Mouse (Mus musculus): Measurements from ENCODE around the gene Sec14l2. TPM values are rescaled to one million over a fixed set of nuclear protein-coding genes. Genes with fewer than 3 reads are reported as not detected.

Sec14l2 gene
- polyA plus RNA-seq, 1 experiment: 0.42 TPM

DNA sequence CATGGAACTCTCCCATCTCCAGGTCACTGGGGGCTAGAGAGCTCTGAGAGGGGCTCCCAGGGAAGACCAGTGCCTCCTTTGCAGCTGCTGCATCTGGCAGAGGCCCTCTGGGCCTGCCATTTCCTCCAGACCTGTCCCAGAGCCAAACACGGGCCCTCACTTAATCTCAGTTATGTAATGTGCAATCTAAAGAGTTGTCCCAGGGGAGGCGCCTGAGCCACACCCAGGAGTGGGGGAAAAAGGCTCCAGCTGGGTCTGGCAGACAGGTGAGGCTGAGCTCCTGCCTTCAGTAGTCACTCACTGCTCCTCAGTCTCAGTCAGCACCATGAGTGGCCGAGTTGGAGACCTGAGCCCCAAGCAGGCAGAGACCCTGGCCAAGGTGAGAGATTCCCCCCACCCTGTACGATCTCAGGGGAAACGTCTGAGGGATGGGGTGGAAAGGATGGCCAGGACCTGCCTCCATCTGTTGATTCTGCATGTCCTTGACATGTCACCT lies 58.5 kb downstream of the Sec14l2 start, which contains the start of gene Sec14l3:
Gene Sec14l3 (plus strand): TSS at position 215 of the 496 bp plus-strand sequence.
- H3K27ac ChIP-seq (ENCODE audit: control insufficient read depth, insufficient read depth, low read length): no peak within 1 kb of the TSS
- H3K27me3 ChIP-seq (ENCODE audit: control insufficient read depth, insufficient read depth, low read length): no peaks in the 10 kb centered on the region
- 59% methylated on average over 5 of the region's 5 CpGs for whole genome bisulfite sequencing
- TF ChIP-seq CTCF (IDR thresholded peaks at IDR 0.05; ENCODE audit: borderline replicate concordance, control insufficient read depth, extremely low read depth, insufficient read depth, low read length, poor library complexity): no peak
- no peak for TF ChIP-seq POLR2A (IDR thresholded peaks at IDR 0.05; ENCODE audit: control insufficient read depth, extremely low read depth, insufficient read depth, low read length, poor library complexity)
- H3K36me3 ChIP-seq (ENCODE audit: control insufficient read depth, insufficient read depth, low read length): no peaks in the 10 kb centered on the region
- no peak for DNase-seq
- H3K4me1 ChIP-seq (replicated peaks; ENCODE audit: control insufficient read depth, insufficient read depth, low read length): no peaks in the 10 kb centered on the region
- no peak within 1 kb of the TSS for H3K4me3 ChIP-seq (ENCODE audit: control insufficient read depth, insufficient read depth, low read length)

DNA sequence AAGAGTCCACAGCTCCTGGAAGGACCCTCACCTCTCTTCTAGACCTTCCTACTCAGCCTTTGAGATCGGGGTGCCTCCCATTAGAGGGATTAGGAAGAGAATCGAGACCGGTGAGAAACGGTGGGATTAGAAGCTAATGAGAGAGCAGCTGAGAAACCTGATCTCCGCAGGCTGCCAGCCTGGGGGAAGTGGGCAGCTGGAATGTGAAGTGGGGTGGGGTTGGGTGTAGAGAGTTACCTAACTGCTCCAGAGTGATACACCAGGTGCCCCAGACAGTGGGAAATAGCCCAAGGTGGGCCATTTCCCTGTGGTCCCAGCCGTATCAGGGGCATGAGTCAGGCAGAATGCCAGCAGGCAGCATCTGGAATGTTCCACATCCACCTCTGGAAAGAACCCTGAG lies 60.2 kb downstream of the Sec14l2 start:
- no peak overlapping the region for H3K4me3 ChIP-seq (ENCODE audit: control insufficient read depth, insufficient read depth, low read length)
- WGBS: 68% methylated on average over 6 of the region's 6 CpGs
- no peak overlapping the region for H3K27ac ChIP-seq (ENCODE audit: control insufficient read depth, insufficient read depth, low read length)

DNA sequence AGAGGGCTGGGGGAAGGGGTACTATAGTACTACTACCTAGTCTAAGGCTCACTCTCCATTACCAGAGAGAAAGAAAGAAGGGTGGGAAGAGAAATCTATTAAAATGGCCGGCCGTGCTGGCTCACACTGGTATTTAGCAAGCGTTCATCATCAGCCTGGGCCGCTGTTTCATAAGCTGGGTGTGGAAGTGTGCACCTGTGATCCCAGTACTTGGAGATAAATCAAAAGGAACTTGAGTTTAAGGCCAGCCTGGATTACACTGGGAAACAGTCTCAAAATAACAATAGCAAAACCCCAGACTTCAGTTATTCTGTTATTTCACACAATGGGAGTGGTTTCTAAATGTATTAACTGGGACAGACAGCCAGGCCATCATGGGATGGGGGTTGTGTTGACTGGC lies 60.7 kb downstream of the Sec14l2 start:
- Histone ChIP-seq H3K27me3 (ENCODE audit: control insufficient read depth, insufficient read depth, low read length) (no peaks in the 10 kb centered on the region), H3K4me1 (replicated peaks; ENCODE audit: control insufficient read depth, insufficient read depth, low read length) (no peaks in the 10 kb centered on the region), H3K27ac (ENCODE audit: control insufficient read depth, insufficient read depth, low read length) (no peak overlapping the region), H3K4me3 (ENCODE audit: control insufficient read depth, insufficient read depth, low read length) (no peak overlapping the region), H3K36me3 (ENCODE audit: control insufficient read depth, insufficient read depth, low read length) (no peaks in the 10 kb centered on the region)
- 95% methylated on average over 4 of the region's 4 CpGs for WGBS
- DNase-seq: no peak
- no peak for TF ChIP-seq POLR2A (IDR thresholded peaks at IDR 0.05; ENCODE audit: control insufficient read depth, extremely low read depth, insufficient read depth, low read length, poor library complexity)
- TF ChIP-seq CTCF (IDR thresholded peaks at IDR 0.05; ENCODE audit: borderline replicate concordance, control insufficient read depth, extremely low read depth, insufficient read depth, low read length, poor library complexity): no peak

More for the DNA sequence above, 60.2 kb downstream of the Sec14l2 start:
- TF ChIP-seq POLR2A (IDR thresholded peaks at IDR 0.05; ENCODE audit: control insufficient read depth, extremely low read depth, insufficient read depth, low read length, poor library complexity): no peak
- no peak for TF ChIP-seq CTCF (IDR thresholded peaks at IDR 0.05; ENCODE audit: borderline replicate concordance, control insufficient read depth, extremely low read depth, insufficient read depth, low read length, poor library complexity)
- Histone ChIP-seq H3K27me3 (ENCODE audit: control insufficient read depth, insufficient read depth, low read length) (no peaks in the 10 kb centered on the region), H3K36me3 (ENCODE audit: control insufficient read depth, insufficient read depth, low read length) (no peaks in the 10 kb centered on the region), H3K4me1 (replicated peaks; ENCODE audit: control insufficient read depth, insufficient read depth, low read length) (no peaks in the 10 kb centered on the region)
- no peak for DNase-seq

DNA sequence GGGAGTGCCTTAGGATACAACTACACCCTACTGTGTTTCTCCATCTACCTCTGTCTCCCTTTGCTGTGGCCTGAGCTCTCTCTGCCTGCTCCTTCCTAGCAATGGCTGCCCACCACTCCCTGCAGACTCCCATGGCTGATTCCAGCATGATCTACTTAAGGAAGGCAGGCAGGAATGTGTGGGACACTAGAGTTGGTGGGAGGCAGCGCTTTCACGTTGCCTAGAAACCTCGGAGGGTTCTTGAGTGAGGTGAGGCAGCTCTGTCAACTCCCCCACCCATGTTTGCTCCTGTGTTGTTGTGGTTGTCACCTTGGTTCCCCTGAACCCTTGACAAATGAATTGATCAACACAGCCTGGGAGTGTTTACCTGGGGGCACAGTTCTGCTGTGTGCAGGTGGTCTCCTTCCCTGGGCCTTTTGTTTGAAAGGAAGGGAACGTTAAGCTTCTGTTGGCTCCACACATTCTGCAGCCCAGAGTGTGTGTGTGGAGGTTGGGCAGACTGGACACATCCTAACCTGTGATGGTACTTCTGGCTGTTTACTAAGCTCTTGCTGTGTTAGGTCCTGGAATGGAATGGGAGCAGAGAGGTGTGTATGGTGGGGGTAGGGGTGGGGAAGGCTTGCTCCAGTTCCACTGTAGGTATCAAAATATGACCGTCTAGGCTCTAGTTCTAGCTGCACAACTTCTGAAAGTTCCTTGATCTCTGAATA lies 62.2 kb downstream of the Sec14l2 start:
- H3K36me3 ChIP-seq (ENCODE audit: control insufficient read depth, insufficient read depth, low read length): no peaks in the 10 kb centered on the region
- H3K27me3 ChIP-seq (ENCODE audit: control insufficient read depth, insufficient read depth, low read length): no peaks in the 10 kb centered on the region
- TF ChIP-seq CTCF (IDR thresholded peaks at IDR 0.05; ENCODE audit: borderline replicate concordance, control insufficient read depth, extremely low read depth, insufficient read depth, low read length, poor library complexity) (no peak), POLR2A (IDR thresholded peaks at IDR 0.05; ENCODE audit: control insufficient read depth, extremely low read depth, insufficient read depth, low read length, poor library complexity) (no peak)
- H3K4me1 ChIP-seq (replicated peaks; ENCODE audit: control insufficient read depth, insufficient read depth, low read length): no peaks in the 10 kb centered on the region
- H3K27ac ChIP-seq (ENCODE audit: control insufficient read depth, insufficient read depth, low read length): no peak overlapping the region
- H3K4me3 ChIP-seq (ENCODE audit: control insufficient read depth, insufficient read depth, low read length): no peak overlapping the region
- WGBS: 80% methylated on average over 5 of the region's 5 CpGs
- no peak for DNase-seq

DNA sequence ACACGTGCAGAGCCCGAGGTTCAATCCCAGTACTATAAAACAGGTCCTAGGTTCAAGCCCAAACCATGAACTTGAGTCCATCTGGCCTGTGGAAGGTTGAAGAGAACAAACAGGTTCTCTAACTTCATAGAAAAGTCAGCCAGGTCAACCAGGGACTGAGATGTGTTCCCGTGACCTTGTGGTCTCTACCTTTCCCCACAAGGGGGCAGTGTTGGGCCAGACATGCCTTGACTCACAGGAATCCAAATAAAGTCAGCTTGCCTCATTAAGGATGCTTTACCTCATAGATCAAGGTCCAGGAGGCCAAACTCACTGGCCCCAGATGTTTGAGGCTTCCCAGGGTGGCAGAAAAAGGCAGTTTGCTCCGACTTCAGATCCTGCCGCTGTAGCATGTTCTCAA lies 69.6 kb downstream of the Sec14l2 start:
- H3K4me1 ChIP-seq (replicated peaks; ENCODE audit: control insufficient read depth, insufficient read depth, low read length): no peaks in the 10 kb centered on the region
- no peaks in the 10 kb centered on the region for H3K27me3 ChIP-seq (ENCODE audit: control insufficient read depth, insufficient read depth, low read length)
- DNase-seq: peak; percentile 58
- H3K27ac ChIP-seq (ENCODE audit: control insufficient read depth, insufficient read depth, low read length): no peak overlapping the region
- no peak overlapping the region for H3K4me3 ChIP-seq (ENCODE audit: control insufficient read depth, insufficient read depth, low read length)
- 33% methylated on average over 5 of the region's 5 CpGs for WGBS
- TF ChIP-seq POLR2A (IDR thresholded peaks at IDR 0.05; ENCODE audit: control insufficient read depth, extremely low read depth, insufficient read depth, low read length, poor library complexity) (no peak), CTCF (IDR thresholded peaks at IDR 0.05; ENCODE audit: borderline replicate concordance, control insufficient read depth, extremely low read depth, insufficient read depth, low read length, poor library complexity) (peak; percentile 40; the same call in 1 of the 2 replicates)
- H3K36me3 ChIP-seq (ENCODE audit: control insufficient read depth, insufficient read depth, low read length): no peaks in the 10 kb centered on the region

DNA sequence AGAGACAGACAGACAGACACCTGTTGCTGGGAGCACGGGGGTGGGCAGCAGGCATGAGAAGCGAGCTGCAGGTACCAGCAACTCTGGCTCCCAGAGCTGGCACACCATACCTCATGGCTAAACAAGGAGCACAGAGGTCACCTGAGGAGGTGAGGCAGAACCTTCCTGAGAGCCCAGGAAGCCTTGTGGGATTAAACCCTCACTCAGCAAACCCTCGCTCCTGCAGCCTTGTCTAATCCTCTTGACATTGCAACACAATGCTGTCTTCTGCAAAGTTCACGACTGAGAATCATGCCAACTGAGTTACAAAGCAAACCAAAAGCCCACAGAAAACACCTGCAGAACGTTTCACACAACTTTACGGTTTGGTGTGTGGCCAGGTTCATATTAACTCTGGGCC lies 74.8 kb downstream of the Sec14l2 start:
- Histone ChIP-seq H3K27me3 (ENCODE audit: control insufficient read depth, insufficient read depth, low read length) (no peaks in the 10 kb centered on the region), H3K27ac (ENCODE audit: control insufficient read depth, insufficient read depth, low read length) (no peak overlapping the region), H3K4me1 (replicated peaks; ENCODE audit: control insufficient read depth, insufficient read depth, low read length) (no peaks in the 10 kb centered on the region), H3K4me3 (ENCODE audit: control insufficient read depth, insufficient read depth, low read length) (no peak overlapping the region), H3K36me3 (ENCODE audit: control insufficient read depth, insufficient read depth, low read length) (no peaks in the 10 kb centered on the region)
- WGBS: 91% methylated on average over 6 of the region's 6 CpGs
- DNase-seq: no peak
- TF ChIP-seq POLR2A (IDR thresholded peaks at IDR 0.05; ENCODE audit: control insufficient read depth, extremely low read depth, insufficient read depth, low read length, poor library complexity): no peak
- no peak for TF ChIP-seq CTCF (IDR thresholded peaks at IDR 0.05; ENCODE audit: borderline replicate concordance, control insufficient read depth, extremely low read depth, insufficient read depth, low read length, poor library complexity)

All from thymus, adult 2 months (tissue).